Mouse (Mus musculus): ENCODE measurements around the gene Adamtsl1.

DNA sequence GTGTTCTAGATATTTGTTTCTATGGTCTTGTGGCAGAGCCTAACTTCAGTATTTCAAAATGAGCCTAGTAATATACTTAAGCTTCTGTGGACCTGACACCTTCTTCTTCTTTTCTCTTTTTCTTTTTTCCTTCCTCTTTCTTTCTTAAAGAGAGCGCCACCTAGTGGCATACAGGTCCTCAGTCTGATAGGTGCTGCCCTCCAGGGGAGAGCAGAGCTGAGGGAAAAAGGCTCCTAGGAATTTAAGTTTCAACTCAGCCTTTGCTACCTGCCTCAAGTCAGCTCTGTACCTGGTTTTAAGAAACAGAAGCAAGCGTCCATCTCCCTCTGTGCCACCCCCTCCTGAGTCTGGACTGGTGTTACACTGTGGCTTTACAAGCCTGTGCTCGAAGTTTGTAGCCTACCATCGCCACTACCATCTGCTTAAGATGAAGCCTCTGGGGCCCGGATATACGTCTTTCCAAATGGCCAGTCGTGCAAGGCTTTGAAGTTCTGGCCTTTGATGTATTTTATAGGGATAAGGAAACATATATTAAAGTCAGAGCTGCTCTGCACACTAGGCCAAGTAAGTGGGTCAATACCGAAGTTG is 510.7 kb downstream of the Adamtsl1 start:
- TF ChIP-seq CTCF (conservative IDR thresholded peaks at IDR 0.05; ENCODE audit: insufficient read depth, insufficient read length, low read depth, low read length) (peak; percentile 68), POLR2A (IDR thresholded peaks at IDR 0.05; ENCODE audit: low read depth, low read length) (no peak)

Measured in kidney, adult 2 months (tissue).